Mouse (Mus musculus) hindbrain, embryonic 11.5 days (tissue): ENCODE data around the gene Frmd7. TPM values are rescaled to one million over a fixed set of nuclear protein-coding genes. Genes with fewer than 3 reads are reported as not detected.
A peak's percentile ranks its signal among the peaks of the same experiment; 100 is the strongest.

Experiments
- ATAC-seq: fragments of 200-750 bp; cut with Nextera tagmentation; 2 replicates; pipeline ENCODE4 v1.8.0; 2017; ENCODE audit warnings: mild to moderate bottlenecking, moderate TSS enrichment, moderate library complexity; ENCODE audit not compliant: low FRiP score
- DNase-seq: peaks from one replicate; pipeline ENCODE4 v3.0.0-alpha.2; 2015; ENCODE audit warnings: low spot score
- H3K27ac ChIP-seq: fragments of 300-500 bp; sonication (generic); 2 replicates; pipeline ENCODE4 v1.5.1; 2014; ENCODE audit warnings: mild to moderate bottlenecking, low read depth, low read length
- H3K27me3 ChIP-seq: fragments of 300-500 bp; sonication (generic); 2 replicates; pipeline ENCODE4 v1.6.1; 2014; ENCODE audit warnings: mild to moderate bottlenecking, low read length, moderate library complexity, mixed read lengths; ENCODE audit not compliant: control insufficient read depth, insufficient read depth
- H3K36me3 ChIP-seq: fragments of 300-500 bp; sonication (generic); 2 replicates; pipeline ENCODE4 v1.6.1; 2014; ENCODE audit warnings: mild to moderate bottlenecking, low read length, moderate library complexity, mixed read lengths; ENCODE audit not compliant: control insufficient read depth, insufficient read depth
- H3K4me1 ChIP-seq: fragments of 300-500 bp; sonication (generic); replicated peaks from 2 replicates; pipeline ENCODE4 v1.6.1; 2014; ENCODE audit warnings: low read length, mixed read lengths; ENCODE audit not compliant: control insufficient read depth, insufficient read depth
- H3K4me2 ChIP-seq: fragments of 300-500 bp; sonication (generic); replicated peaks from 2 replicates; pipeline ENCODE4 v1.6.1; 2014; ENCODE audit warnings: mild to moderate bottlenecking, low read depth, low read length
- H3K4me3 ChIP-seq: fragments of 300-500 bp; sonication (generic); 2 replicates; pipeline ENCODE4 v1.5.1; 2014; ENCODE audit warnings: low read depth, low read length
- H3K9ac ChIP-seq: fragments of 300-500 bp; sonication (generic); 2 replicates; pipeline ENCODE4 v1.6.1; 2014; ENCODE audit warnings: low read depth, low read length
- H3K9me3 ChIP-seq: fragments of 300-500 bp; sonication (generic); 2 replicates; pipeline ENCODE4 v1.6.1; 2016; ENCODE audit warnings: low read length; ENCODE audit not compliant: control insufficient read depth
- WGBS: fragments of 180-500 bp; shearing (Covaris S2); extraction: QIAGEN DNeasy Blood & Tissue Kit; methylation state at CpG from one replicate; pipeline ENCODE4 v1.1.7; 2014; 5-methylcytosine and 5-hydroxymethylcytosine counted together
- polyA plus RNA-seq: library from polyadenylated mRNA; unstranded; fragments of >200 nt; fragmentation: Nextera tagmentation; extraction: Ambion mirVana; gene quantifications from 2 replicates; pipeline ENCODE4 v1.2.1, GENCODE M21; 2014

The Frmd7 gene
- polyA plus RNA-seq, 1 experiment from 2014 or later, result 0.11 TPM

DNA sequence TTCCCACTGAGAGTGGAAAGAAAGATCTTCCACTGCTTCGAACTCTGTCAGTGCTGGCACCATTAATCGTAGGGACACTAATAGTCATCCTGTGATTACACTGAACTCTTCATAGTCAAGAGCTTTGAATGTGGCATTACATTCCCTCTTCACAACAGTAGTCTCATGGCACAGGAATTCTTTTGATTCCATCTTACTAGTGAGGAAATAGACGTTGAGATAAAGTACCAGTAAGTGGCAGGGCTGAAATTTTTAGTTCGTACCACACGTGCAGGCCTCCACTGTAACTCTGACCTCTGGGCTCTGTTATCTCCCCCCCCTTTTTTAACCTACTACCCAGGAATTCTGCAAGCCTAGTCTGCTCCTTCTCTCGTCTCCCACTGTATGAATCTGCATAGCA is 20.4 kb upstream of the Frmd7 start:
- H3K9me3 ChIP-seq, result no peaks in the 10 kb centered on the region
- WGBS, result 67% methylated on average over 6 of the region's 6 CpGs
- H3K9ac ChIP-seq, result no peak overlapping the region
- DNase-seq (no peak), ATAC-seq (no peak)
- no peaks in the 10 kb centered on the region for H3K4me1 ChIP-seq
- no peak overlapping the region for H3K4me2 ChIP-seq
- H3K4me3 ChIP-seq, result no peak overlapping the region
- no peak overlapping the region for H3K27ac ChIP-seq
- H3K36me3 ChIP-seq, result no peaks in the 10 kb centered on the region
- H3K27me3 ChIP-seq, result no peaks in the 10 kb centered on the region

DNA sequence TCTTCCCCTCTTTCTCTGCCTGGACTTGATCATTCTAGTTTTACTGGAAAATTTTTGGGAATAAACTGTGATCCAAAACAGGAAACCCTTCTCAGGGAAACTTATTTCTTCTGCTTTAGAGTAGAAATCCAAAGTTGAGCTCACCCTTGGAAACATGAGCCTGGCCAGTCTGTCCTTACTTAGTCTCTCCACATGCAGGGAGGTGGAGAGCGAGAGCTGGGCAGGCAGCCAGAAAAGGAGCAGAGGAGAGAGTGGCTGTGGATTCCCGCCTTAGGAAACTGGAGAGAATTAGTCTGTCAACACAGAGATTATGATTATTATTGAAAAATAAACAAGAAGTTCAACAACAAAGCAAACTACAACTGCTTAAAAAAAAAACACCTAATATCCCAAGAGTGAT is 6.1 kb upstream of the Frmd7 start:
- WGBS, result 72% methylated on average over 2 of the region's 2 CpGs
- H3K27ac ChIP-seq, result no peak overlapping the region
- no peaks in the 10 kb centered on the region for H3K36me3 ChIP-seq
- no peaks in the 10 kb centered on the region for H3K9me3 ChIP-seq
- H3K4me3 ChIP-seq, result no peak overlapping the region
- H3K4me2 ChIP-seq, result no peak overlapping the region
- DNase-seq (no peak), ATAC-seq (no peak)
- no peak overlapping the region for H3K9ac ChIP-seq
- H3K4me1 ChIP-seq, result no peaks in the 10 kb centered on the region
- no peaks in the 10 kb centered on the region for H3K27me3 ChIP-seq

DNA sequence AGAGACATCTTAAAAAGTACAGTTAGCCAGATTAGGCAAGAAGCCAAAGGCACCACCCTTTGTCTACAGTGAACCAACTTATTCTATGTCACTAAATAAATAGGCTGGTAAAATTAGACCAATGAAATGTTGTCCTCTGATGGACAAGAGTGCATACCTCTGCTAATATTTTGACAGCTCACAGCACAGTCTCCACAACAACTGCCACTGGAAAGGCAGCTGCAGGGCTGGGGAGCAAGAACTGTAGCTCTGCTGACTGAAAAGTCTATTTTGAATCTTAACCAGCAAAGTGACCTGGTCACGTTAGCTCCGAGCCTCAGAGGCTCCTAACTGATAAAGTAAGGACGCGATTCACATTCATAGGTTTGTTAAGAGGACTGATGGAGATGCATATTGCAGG is 5.6 kb upstream of the Frmd7 start:
- no peak overlapping the region for H3K4me3 ChIP-seq
- 78% methylated on average over 4 of the region's 4 CpGs for WGBS
- H3K27ac ChIP-seq, result no peak overlapping the region
- no peaks in the 10 kb centered on the region for H3K4me1 ChIP-seq
- ATAC-seq (no peak), DNase-seq (no peak)
- no peaks in the 10 kb centered on the region for H3K27me3 ChIP-seq
- no peak overlapping the region for H3K9ac ChIP-seq
- no peak overlapping the region for H3K4me2 ChIP-seq
- H3K9me3 ChIP-seq, result no peaks in the 10 kb centered on the region
- H3K36me3 ChIP-seq, result no peaks in the 10 kb centered on the region

DNA sequence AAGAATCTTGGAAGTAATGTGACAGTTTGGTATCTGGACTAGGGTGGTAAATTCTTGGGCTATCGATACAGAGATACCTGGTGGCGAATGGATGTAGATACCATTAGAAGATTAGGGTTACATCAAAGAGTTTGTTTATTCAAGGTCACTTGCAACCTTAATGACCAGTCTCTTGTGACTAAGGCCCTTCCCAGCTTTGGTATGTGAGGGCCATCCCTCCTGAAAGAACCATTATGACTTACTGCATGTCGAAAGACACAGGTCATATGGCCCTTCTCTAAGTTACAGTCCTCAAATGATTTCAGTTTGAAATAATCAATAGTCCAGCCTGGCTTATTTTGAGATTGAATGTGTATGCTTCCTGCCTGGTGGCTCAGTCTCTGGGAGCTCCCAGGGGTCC is 5.4 kb downstream of the Frmd7 start:
- ATAC-seq (no peak), DNase-seq (no peak)
- Histone ChIP-seq H3K4me3 (no peak overlapping the region), H3K27ac (no peak overlapping the region), H3K36me3 (no peaks in the 10 kb centered on the region), H3K27me3 (no peaks in the 10 kb centered on the region), H3K9ac (no peak overlapping the region), H3K4me1 (no peaks in the 10 kb centered on the region), H3K4me2 (no peak overlapping the region), H3K9me3 (no peaks in the 10 kb centered on the region)
- WGBS, result 91% methylated on average over 3 of the region's 3 CpGs

DNA sequence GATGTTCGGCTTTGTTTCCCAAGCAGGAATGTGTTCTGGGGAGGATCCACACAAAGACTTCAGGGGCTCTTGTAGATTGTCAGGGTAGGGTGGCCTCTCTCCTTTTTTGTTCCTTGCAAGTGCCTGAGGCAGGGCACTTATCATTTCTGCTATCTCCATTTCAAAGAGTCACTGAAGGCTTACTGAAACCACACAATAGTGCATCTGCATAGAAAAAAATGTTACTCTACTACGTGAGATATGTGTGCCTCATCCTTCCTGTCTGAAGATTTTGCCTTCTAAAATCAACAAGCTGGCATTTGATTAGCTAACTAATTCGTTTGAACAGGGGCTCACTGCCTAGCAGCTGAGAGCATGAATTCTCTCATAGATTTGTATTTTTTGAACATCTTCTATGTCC is 12.2 kb downstream of the Frmd7 start:
- 43% methylated on average over 3 of the region's 3 CpGs for WGBS
- DNase-seq, result no peak
- Histone ChIP-seq H3K4me2 (no peak overlapping the region), H3K36me3 (no peaks in the 10 kb centered on the region), H3K27me3 (no peaks in the 10 kb centered on the region), H3K4me1 (no peaks in the 10 kb centered on the region), H3K27ac (no peak overlapping the region), H3K9me3 (no peaks in the 10 kb centered on the region), H3K9ac (no peak overlapping the region), H3K4me3 (no peak overlapping the region)
- ATAC-seq, result no peak

DNA sequence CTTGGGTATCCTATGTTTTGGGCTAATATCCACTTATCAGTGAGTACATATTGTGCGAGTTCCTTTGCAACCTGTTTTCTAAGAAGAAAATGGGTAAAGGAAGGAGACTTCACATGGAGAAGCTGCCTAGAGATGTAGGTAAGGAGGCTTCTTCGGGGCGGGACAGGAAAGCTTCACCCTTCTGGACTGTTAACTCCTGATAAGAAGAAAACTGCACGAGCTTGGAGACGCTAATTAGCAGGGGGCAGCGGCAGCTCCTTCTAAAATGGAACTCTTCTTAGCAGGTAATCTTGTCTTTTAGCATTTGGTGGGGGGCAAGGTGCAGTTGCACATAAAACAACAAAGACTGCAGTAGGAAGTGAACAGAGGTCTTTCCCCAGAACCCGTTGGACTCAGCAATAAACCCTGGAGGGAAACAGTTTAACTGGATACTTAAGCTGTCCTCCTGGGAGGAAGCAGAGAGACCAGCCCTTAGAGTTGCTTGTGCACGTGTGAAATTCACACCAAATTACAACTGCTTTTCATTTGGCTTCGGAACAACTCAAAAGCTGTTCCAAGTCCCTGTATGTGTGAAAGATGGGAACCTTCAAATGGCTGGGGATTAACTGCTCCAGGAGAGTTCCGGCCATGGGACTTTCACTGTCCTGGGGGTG is 15.5 kb downstream of the Frmd7 start:
- no peak overlapping the region for H3K27ac ChIP-seq
- ATAC-seq (no peak), DNase-seq (no peak)
- no peaks in the 10 kb centered on the region for H3K9me3 ChIP-seq
- H3K9ac ChIP-seq, result no peak overlapping the region
- no peaks in the 10 kb centered on the region for H3K4me1 ChIP-seq
- no peaks in the 10 kb centered on the region for H3K27me3 ChIP-seq
- no peak overlapping the region for H3K4me2 ChIP-seq
- no peak overlapping the region for H3K4me3 ChIP-seq
- 80% methylated on average over 10 of the region's 10 CpGs for WGBS
- no peaks in the 10 kb centered on the region for H3K36me3 ChIP-seq

DNA sequence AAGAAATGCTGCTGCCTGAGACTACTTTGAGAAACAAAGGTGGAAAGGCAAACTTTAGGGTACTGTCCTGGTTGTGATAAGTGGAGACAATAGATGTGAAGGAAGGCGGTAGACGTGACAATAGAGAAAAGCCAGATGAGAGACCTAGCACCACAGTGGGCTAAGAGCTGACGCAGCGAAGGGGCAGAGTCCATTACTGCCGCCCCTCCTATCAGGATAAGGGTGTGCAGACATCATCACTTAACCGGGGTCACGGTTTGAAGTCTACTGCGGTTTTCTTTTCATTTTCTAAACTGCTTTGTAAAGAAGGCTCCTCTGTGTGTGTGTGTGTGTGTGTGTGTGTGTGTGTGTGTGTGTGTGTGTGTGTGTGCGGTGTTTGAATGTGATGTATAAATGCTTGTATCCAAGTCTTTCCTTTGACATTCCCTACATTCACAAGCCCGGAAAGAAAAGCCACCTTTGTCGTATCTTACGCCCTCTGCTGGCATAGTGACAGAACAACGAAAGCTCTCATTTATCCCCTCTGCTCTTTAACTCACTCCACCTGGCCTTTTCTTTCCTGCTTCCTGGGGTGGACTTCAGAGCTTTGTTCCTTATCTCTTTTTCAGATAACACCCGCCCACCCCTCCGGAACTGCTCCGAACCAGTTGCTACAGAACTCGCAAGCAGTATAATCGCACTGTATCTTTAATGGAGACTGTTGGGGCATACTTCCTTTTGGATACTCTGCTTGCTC is 17.7 kb downstream of the Frmd7 start:
- H3K4me2 ChIP-seq, result no peak overlapping the region
- no peak overlapping the region for H3K27ac ChIP-seq
- H3K4me3 ChIP-seq, result no peak overlapping the region
- H3K4me1 ChIP-seq, result no peaks in the 10 kb centered on the region
- no peaks in the 10 kb centered on the region for H3K27me3 ChIP-seq
- ATAC-seq, result no peak
- DNase-seq, result peak; percentile 33
- H3K9ac ChIP-seq, result no peak overlapping the region
- 43% methylated on average over 17 of the region's 18 CpGs for WGBS
- no peaks in the 10 kb centered on the region for H3K9me3 ChIP-seq
- H3K36me3 ChIP-seq, result no peaks in the 10 kb centered on the region

DNA sequence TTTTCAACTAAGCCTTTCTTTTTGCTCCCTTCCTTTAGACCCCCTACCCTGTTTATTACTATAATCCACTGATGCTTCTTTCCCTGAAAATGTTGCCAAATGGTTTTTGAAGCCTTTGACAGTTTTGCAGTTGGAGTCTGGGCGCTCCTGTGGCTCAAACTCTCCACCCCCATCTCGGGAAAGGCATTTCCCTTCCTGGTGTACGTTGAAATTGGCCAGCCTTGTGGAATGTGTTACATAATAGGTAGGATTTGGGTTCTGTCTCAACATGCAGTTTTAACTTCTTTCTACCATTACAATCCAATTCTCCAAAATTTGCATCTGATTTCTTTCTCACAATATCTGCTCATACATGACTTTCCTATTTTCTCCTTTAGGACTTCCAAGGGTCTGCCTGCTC is 23.8 kb downstream of the Frmd7 start:
- H3K9me3 ChIP-seq, result no peaks in the 10 kb centered on the region
- no peaks in the 10 kb centered on the region for H3K36me3 ChIP-seq
- H3K27ac ChIP-seq, result no peak overlapping the region
- no peaks in the 10 kb centered on the region for H3K27me3 ChIP-seq
- DNase-seq (no peak), ATAC-seq (no peak)
- 57% methylated on average over 3 of the region's 3 CpGs for WGBS
- H3K9ac ChIP-seq, result no peak overlapping the region
- no peak overlapping the region for H3K4me2 ChIP-seq
- no peak overlapping the region for H3K4me3 ChIP-seq
- H3K4me1 ChIP-seq, result no peaks in the 10 kb centered on the region

DNA sequence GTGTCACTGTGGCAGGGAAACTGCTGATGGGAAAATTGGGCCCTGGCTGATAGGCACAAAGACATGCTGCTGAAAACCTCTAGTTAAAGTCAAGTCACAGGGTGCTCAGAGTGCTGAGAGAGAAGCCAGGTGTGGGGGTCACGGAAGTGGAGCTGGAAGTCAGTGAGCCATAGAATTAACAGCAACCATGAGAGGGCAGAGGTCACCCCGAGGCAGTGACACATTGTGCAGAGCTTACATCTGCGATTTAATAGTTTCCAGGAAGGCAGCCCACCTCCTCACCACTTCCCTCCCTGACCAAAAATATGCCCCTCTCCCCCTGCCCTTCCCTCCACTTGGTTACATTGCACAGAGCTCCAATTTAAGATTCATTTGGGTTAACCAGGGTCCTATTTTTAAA is 25.1 kb downstream of the Frmd7 start:
- Histone ChIP-seq H3K36me3 (no peaks in the 10 kb centered on the region), H3K27ac (no peak overlapping the region), H3K4me3 (no peak overlapping the region), H3K4me1 (no peaks in the 10 kb centered on the region), H3K27me3 (no peaks in the 10 kb centered on the region), H3K9ac (no peak overlapping the region), H3K9me3 (no peaks in the 10 kb centered on the region), H3K4me2 (no peak overlapping the region)
- 37% methylated on average over 3 of the region's 3 CpGs for WGBS
- DNase-seq, result no peak
- ATAC-seq, result no peak
